Mouse (Mus musculus) erythroblast, embryonic 14.5 days (primary cell): ENCODE measurements around the gene Vstm2a.

Source experiments
- GATA1 ChIP-seq: IDR thresholded peaks from 2 replicates; pipeline ENCODE4 v1.6.1; 2012; ENCODE audit warnings: low read length, inconsistent platforms, mixed read lengths
- TAL1 ChIP-seq: IDR thresholded peaks from 3 replicates; pipeline ENCODE4 v1.6.1; 2012; ENCODE audit warnings: low read length, inconsistent platforms, mixed read lengths

DNA sequence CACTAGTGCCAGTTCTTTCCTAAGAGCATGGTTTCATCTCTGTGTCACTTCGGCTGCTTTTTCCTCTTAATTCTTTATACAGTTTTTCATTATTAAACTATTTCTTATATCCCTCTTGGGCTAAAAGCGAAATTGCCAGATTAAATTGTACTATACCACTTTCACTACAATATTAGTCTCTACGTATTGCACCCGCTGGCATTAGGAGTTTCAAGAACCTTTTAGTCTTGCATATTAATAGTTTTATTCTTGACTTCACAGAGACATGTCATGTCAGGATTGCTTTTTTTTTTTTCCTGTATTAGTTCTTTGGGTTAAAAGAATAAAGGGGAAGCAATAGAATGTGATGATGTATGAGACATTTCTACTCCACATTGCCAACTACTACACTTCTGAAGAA, 94.4 kb downstream of the Vstm2a start:
- TF ChIP-seq GATA1, result no peak
- no peak for TF ChIP-seq TAL1
